Mouse (Mus musculus) gastrocnemius, postnatal 14 days (tissue): ENCODE results near the gene Tmem185b. TPM values are rescaled to one million over a fixed set of nuclear protein-coding genes. Genes with fewer than 3 reads are reported as not detected.

Experiments used
- DNase-seq: peaks from one replicate; pipeline ENCODE4 v3.0.0; 2021; ENCODE audit warnings: mixed read lengths
- intact Hi-C: fragments of 180-260 bp; cut with DNase I; formaldehyde crosslinking; loops from one replicate; pipeline ENCODE4 v1.15.1; 2025; ENCODE audit warnings: low total_unique reads
- total RNA-seq, 2 experiments: library from RNA; stranded (reverse); gene quantifications; 2 replicates each; pipeline ENCODE4 v1.2.3; 2021

The Tmem185b gene
- total RNA-seq, 2 experiments from 2014 or later, result 5.5 to 5.9 TPM

DNA sequence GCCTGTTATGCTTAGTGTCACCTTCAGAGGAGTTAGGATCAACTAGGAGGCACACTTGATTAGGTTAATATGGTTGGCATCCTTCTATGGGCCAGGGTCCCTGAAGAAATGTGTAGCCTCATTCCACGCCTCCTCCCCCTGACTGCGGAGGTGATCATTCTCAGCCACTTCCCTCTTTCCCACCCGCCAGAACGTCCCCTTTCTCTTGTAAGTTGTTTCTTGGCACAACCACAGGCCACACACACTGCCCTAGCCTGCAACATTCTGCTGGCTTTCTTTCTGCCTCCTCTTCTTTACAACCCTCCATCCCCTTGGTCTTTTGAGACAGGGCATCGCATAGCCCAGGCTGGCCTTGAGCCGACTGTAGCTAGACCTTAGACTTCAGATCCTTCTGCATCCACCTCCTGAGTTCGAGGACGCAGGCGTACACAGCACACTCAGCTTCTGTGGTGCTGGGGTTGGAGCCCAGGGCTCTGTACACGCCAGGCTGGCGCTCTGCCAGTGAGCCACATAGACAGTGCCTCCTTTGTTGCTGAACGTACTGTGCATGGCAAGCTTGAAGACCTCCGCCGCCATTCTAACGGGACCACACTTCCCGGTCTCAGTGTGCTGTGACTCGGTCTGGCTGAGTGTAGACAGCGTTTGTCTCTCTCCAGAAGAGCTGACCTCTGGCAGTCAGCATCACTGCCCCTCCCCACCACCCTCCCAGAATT is 7.3 kb downstream of the Tmem185b start:
- intact Hi-C loops, result no loop called here
- DNase-seq, result no peak

DNA sequence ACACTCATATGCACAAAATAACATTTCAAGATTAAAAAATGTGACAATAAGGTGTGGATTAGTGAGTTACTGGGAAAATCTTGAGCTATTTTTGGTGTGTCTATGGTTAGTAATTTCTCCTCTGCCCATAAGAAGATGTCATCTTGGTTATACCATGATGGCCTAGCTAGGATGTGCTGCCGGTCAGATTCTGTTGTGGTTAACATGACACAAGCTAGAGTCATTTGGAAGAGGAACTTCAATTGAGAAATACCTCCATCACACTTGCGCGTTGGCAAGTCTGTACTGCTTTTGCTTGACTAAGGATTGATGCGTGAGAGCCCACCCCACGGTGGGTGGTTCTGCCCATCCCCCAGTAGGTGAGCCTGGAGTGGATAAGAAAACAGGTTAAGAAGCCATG is 8.4 kb downstream of the Tmem185b start:
- intact Hi-C loops, result no loop called here
- no peak for DNase-seq

DNA sequence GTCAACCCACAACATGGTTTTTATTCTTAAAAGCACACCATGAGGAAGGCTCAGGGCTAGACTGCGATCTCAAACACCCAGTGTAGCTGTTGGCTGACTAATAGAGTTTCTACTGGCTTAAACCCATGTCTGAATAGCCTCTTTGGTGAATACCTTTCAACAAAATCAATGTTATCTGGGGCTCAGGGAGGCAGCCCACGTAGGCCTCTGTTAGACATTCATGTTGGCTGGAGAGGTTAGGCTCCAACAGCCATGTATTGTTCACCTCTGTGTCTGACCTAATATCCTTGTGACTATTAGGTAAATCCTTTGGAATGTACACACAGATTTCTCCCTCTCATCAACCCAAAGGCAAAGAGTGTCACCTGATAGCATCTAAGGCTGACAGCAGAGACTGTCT is 10.2 kb downstream of the Tmem185b start:
- intact Hi-C loops, result no loop called here

DNA sequence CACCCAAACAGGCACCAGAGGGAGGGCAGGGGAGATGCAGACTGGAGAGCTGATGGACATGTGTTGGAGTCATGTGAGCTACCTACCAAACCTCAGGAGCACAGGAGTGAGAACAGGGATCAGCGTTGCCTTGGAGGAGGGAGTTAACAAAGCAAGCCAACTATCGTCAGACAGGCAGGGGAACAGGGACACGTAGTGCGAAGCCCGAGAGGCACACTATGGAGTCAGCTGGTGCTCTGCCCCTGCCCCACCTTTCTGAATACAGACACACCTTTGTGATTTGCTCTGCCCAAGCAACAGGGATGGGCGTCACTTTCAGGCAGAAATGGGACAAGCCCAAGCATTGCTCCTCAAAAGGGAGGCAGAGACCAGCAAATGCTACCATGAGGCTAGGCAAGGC is 11.7 kb downstream of the Tmem185b start:
- intact Hi-C loops, result no loop called here
- no peak for DNase-seq

More for the DNA sequence above, 10.2 kb downstream of the Tmem185b start:
- no peak for DNase-seq

DNA sequence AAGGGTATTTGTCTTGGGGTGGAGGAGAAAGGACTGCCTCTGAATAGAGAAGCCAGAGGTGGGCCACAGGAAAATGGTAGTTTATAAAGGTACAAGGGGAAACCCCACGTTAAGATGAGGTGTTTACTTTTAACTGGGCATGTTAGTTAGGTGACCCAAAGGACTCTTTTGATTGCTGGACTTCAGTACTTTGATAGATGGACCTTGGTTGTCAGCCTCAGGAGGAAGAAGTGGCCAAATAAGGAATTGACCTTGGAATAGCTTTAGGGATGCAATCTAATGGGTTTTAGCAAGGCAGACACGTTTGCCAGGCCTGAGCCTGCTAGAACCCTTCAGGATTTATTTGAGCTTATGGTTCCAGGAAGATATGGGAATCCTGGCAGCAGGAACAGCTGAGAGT is 13.3 kb downstream of the Tmem185b start:
- DNase-seq, result no peak
- intact Hi-C loops, result no loop called here

DNA sequence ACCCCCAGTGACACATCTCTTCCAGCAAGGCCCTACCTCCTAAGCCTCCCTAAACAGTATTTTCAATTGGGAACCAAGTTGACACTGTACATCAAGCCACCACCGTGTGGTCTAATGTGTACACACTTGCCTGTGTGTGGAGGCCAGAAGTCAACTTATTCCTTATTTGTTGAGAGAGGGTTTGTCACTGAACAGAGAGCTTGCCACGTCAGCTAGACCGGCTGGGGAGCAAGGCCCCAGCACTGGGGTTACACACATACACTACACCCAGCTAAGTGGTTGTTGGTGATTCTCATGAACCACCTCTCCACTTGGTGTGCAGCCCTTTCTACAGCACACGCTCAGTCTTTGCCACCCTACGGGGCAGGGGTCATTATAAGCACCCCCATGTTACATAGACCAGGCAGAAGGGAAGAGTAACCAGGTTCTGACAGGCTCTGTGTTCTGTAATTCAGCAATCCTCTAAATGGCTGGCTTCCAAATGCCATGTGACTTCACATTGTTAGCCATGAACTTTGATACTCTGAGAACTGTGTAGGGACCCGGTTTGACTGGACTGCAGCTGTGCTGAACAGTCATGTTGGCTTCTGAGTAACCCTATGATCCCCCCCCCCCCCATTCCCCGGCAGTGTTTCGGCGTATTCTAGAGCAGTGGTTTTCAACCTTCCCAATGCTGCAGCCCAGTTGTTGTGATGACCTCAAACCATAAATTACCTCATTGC is 15.0 kb downstream of the Tmem185b start:
- intact Hi-C loops, result loop anchor here (10.0 kb wide), 2 partner anchors 384 to 464 kb away; partner anchors contain the start of gene Sctr

DNA sequence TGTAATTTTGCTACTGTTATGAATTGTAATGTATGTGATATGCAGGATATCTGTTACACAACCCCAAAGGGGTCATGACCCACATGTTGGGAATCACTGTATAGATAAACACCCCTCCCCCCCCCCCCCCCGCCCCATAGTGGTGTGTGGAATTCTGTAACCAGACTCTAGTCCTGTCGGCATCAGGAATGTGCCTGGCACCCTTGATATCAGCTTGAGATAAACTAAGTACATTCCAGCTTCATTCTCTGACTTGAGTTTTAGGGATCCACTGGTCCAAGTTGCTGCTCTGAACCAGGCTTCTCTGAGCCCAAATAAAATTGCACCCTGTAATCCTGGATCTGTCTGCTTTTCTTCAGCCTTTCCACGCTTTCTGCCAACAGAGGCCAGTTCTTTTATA is 15.6 kb downstream of the Tmem185b start:
- no peak for DNase-seq
- intact Hi-C loops, result loop anchor here (10.0 kb wide), 2 partner anchors 383 to 463 kb away; partner anchors contain the start of gene Sctr

More for the DNA sequence above, 15.0 kb downstream of the Tmem185b start:
- no peak for DNase-seq

DNA sequence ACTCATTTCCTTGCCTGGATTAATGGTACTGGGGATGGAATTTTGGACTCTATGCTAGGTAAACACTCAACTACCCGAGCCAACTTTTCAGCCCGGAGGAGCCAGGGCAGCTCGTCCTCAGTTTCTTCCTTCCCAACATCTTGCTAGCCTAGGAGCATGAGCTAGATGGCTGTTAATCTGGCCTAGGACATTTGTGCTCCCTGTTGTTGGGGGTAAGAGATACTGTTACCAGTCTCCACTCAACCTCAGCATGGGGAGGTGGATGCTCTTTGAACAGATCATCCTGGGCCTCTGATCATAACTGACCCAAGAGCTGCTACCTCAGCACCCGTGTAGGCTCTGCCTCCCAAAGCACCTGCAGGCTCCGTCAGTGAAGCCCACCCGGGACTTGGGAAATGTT is 17.4 kb downstream of the Tmem185b start:
- intact Hi-C loops, result loop anchor here (10.0 kb wide), 2 partner anchors 381 to 461 kb away; partner anchors contain the start of gene Sctr
- DNase-seq, result no peak

DNA sequence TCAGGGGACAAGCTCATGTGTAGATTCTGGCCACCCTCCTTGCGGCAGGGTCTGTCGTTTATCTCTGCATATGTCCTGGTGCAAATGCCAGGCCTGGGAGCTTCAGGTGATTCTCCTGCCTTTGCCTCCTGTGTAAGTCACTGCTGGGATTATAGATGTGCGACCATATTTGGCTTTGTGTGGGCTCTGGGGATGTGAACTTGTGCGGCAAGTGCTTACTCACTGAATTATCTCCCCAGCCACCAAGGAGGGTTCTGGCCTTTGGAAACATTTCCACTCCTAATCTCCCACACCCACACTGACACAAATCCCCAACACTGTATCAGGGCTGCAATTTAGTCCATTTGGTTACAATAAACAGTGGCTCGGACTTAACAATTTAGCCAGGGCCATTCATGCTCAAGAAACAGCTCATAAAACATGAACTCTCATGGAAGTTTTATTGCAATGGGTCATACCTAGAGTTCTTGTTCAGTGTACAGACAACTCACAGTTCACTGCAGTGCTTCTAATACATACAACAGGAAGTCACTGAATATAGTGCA is 18.7 kb downstream of the Tmem185b start:
- intact Hi-C loops, result loop anchor here (5.0 to 10.0 kb wide), 3 partner anchors 133 to 460 kb away; partner anchors contain the start of gene Sctr

DNA sequence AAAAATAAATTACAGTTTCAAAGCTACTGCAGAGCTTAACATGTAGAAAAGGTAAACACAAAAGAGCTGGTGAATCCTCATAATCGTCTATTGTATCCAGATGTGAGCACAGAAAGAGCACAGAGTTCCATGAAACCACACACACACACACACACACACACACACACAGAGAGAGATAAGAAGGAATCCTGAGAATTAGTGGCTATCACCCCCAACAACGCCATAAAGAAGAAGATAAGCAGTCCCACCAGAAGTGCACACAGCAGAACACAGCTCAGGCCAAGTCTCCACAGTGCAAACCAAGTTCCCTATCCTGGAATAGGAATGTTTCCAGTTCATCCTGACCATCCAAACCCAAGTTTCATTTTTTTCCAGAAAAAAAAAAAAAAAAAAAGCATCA is 19.2 kb downstream of the Tmem185b start:
- intact Hi-C loops, result loop anchor here (5.0 to 10.0 kb wide), 3 partner anchors 132 to 460 kb away; partner anchors contain the start of gene Sctr
- no peak for DNase-seq

More for the DNA sequence above, 18.7 kb downstream of the Tmem185b start:
- DNase-seq, result no peak

DNA sequence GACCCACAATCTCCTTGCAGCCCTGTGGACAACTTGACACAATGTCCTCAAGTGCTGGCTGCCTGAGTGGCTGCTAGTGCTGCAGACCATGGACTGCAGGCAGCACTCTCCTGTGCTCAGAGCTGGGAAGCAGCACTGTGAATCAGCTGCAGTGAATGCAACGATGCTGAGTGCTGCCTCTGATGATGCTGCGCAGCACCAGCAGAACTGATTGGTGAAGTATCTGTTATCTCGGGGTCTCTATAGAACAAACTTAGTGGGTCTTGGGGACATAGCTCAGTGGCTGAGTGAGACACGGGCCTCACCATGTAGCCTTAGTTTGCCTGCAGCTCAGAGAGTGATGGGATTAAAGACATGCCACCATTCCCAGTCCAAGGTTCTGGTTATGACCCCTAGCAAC is 19.7 kb downstream of the Tmem185b start:
- no peak for DNase-seq
- intact Hi-C loops, result loop anchor here (5.0 to 10.0 kb wide), 3 partner anchors 132 to 459 kb away; partner anchors contain the start of gene Sctr

DNA sequence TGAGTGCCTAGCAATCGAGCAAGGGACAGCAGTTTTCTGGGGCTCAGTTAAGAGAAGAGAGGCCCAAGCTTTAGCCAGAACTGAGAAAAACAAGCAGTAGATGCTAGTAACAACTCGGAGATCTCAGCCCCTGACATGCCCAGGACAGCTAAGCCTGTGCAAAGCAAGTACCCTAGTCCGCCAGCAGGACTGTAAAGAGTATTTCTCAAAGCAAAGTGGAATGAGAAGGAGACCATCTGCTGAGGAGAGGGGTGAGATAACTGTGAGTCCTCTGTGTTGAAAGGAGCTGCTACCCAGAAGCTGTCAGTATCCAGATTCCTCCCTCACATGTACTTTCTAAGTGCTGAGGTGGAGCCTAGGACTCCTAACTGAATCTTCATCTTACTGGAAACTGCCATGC is 20.5 kb downstream of the Tmem185b start:
- DNase-seq, result no peak
- intact Hi-C loops, result loop anchor here (5.0 to 10.0 kb wide), 3 partner anchors 131 to 458 kb away; partner anchors contain the start of gene Sctr

DNA sequence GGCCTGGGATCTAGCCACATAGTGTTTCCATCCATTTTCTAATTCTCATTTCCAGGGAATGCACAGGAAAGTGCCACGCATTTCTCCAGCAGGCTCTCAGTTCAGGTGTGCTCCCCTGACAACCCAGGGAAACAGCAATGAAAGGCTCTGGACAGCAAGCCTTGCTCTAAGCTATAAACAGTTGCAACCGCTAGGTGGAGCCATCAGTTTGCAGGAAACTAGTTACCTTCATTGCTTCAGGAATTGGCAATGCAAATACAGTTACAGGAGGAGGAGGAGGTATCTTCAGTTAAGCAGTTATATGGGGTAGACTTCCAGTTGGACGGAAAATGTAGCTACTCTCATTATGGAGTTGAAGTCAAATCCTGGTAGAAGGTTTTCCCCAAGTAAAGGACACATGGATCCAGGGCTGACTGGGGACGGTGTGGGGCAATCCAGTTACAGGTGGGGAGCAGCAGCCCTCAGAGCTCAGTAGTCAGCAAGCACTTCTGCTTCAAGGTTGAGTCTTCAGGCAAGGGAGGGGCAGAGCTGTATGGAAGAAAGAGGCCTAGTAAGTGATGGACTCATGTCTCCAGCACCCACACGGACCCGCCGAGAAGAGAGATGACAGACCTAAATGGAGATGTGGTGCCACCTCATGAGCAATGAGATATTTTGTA is 22.8 kb downstream of the Tmem185b start:
- intact Hi-C loops, result loop anchor here (5.0 to 10.0 kb wide), 3 partner anchors 129 to 456 kb away; partner anchors contain the start of gene Sctr
- peak; percentile 79 for DNase-seq

DNA sequence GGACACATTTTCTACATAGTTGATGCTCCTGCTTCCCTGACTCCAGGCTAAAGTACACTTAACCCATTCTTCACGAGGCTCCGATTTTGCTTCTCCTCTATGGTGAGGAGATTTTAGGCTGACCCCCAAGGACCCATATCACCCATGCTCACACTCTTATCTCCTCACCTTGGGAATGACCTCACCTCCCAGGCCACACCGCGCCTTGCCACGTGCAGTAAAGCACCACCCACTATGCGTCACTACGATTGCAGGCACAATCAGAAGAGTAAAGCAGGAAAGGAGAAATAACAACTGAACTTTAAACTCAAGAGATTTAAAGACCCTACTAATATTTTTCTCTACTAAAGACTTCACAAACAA is 23.3 kb downstream of the Tmem185b start:
- intact Hi-C loops, result loop anchor here (5.0 to 10.0 kb wide), 3 partner anchors 128 to 455 kb away; partner anchors contain the start of gene Sctr
- DNase-seq, result no peak

DNA sequence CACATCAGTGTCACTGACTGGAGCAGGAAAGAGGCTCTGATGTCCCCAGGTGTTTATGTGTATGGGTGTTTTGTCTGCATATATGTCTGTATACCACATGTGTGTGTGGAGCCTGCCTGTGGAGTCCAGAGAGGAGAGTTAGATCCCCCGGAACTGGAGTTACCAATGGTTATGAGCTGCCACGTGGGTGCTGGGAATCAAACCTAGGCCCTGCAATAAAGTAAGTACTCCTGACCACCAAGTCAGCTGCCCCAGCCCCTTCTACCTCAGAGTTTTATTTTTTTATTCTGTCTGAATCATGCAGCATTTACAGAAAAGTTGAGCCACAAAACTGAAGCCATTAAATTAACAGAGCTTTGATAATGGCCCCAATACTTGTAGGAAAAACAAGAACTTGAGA is 24.1 kb downstream of the Tmem185b start:
- intact Hi-C loops, result no loop called here
- no peak for DNase-seq

DNA sequence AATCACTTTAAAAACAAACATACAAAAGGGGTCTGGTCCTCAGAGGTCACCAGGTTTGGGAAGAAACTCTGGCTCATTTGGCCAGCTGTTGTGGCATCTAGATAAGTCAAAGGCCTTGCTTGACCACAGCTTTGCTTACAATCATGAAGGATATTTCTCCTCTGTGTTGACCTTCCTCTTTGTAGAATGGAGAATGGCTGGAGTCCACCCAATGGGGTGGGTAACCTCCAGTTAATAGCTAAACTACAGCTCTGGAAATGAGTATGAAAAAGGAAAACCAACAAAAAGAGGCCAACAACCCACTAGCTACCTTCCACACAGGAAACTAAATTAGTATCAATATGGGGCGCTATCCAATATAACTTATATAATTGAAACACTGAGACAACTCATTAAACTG is 25.7 kb downstream of the Tmem185b start:
- DNase-seq, result no peak
- intact Hi-C loops, result no loop called here

DNA sequence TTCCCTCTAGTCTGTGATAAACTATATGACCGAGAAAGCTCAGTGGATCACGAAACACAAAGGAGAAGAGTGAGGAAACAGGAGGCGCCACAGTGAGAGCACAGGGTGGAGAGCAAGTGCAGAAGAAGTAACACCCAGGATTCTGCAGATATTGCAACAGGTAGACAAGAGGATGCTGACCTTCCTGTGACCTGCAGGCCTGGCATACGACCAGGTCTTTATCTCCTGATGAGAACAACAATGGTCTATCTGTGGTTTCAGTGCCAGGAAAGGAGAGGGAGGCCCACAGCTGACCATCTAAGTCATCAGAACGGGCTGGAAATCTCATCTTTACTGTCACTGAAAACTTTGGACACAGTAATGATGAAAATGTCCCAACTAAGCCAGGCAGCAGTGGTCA is 29.7 kb downstream of the Tmem185b start:
- intact Hi-C loops, result no loop called here
- DNase-seq, result no peak

DNA sequence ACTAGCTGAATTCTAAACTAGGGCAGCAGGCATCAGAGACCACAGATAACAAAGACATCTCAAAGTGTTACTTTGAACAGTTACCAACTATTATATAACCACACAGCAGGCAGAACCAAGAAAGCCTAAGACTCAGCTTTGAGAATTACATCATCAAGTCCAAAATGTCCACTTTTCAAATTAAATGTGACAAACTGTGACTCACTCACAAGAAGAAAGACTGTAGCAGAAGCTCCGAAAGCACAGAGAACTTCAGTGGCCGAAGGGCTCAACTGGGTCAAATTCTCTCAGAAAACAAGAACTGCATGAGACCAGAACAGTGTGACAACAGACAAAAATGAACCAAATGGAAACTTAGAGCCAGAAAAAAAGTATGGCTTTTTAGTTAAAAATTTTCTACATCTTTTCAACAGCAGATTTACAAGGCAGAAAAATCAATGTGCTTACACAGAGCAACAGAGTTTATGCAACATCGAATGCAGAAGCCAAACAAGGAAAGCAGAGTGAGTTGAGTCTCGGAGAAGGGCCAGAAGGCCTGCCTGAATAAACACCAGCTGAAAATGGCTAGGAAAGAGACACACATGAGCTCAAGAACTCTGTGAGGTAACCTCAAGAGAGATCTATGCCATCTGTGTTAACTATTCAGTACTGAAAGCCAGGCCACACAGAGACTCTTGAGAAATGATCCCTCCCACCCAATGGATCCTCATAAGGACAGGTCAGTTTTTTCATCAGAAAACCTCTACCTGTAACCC is 31.9 kb downstream of the Tmem185b start:
- intact Hi-C loops, result no loop called here
- DNase-seq, result no peak

DNA sequence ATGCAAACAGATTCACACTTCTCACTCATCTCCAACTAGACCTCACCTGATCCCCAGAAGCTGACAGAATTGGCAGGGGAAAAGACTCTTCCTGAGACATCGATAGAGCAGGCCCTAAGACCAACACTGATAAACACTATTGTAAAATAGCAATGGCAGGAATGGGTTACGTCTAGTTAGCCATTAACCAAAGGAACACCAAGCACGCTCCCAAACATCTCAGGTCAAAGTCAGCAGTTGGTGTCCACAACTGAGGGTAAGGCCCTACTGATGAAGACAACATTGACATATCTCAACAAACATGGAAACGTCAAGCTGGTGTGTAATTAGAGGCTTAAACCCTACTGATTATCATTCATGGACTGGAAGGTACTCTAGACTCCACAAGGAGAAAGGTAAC is 39.6 kb downstream of the Tmem185b start:
- intact Hi-C loops, result no loop called here
- no peak for DNase-seq
